Mouse (Mus musculus) leukemia stem cell, adult 10-12 weeks (primary cell): Measurements from ENCODE around the gene H2al1m. TPM values are rescaled to one million over a fixed set of nuclear protein-coding genes. Genes with fewer than 3 reads are reported as not detected.

ENCODE experiments used
- polyA plus RNA-seq: library from polyadenylated mRNA; stranded (reverse); fragments of >175 nt; gene quantifications from 2 replicates; pipeline ENCODE4 v1.2.3, GENCODE M21; 2012; ENCODE audit warnings: low replicate concordance

The H2al1m gene
- polyA plus RNA-seq = not detected in 2 replicates

GRCm38 (mm10) chrX:9283464-9283863 lies at the start of gene H2al1m:
Gene H2al1m (plus strand): TSS chrX:9283764.

GRCm38 (mm10) chrX:9256766-9257165 lies 26.8 kb upstream of the H2al1m start, which contains the start of gene Gm14862:
Gene Gm14862 (minus strand): TSS chrX:9256899.

GRCm38 (mm10) chrX:9272460-9273361 lies 10.9 kb upstream of the H2al1m start, which contains the start of gene Xk:
Gene Xk (plus strand): TSS chrX:9272756.

Other genes starting within 250 kb of the H2al1m start
- not detected in 2 replicates for gene Fthl17f, start 220.7 kb upstream of the H2al1m start, polyA plus RNA-seq
- not detected in 2 replicates for gene 4930402K13Rik, start 179.2 kb upstream of the H2al1m start, polyA plus RNA-seq
- gene Lancl3, start 83.9 kb upstream of the H2al1m start, polyA plus RNA-seq = 0.14 and 0.20 TPM in 2 replicates
- gene Gm14862, start 26.9 kb upstream of the H2al1m start, polyA plus RNA-seq = not detected in 2 replicates
- 6.3 and 17.8 TPM in 2 replicates for gene Xk, start 11.0 kb upstream of the H2al1m start, polyA plus RNA-seq
- gene H2al1k, start 66.9 kb downstream of the H2al1m start, polyA plus RNA-seq = not detected in 2 replicates
- 2.1 and 5.0 TPM in 2 replicates for gene Cybb, start 204.0 kb downstream of the H2al1m start, polyA plus RNA-seq